18 mouse cellular contexts compared by ENCODE assay signal in genomic region chr9:14147088-14147487, GRCm38 (mm10).
DNase-seq lines count a peak whose midpoint lies in the region; ATAC-seq and TF ChIP-seq lines count a peak whose summit lies in the region.
"Had no signal": no experiment of that assay in that cellular context is flagged by ENCODE, and none has a peak within 500 bp of the region (broad histone marks: within the 10 kb centered on the region; RNA-seq: fewer than 3 reads in every experiment).

No protein-coding gene starts in this region.

- no peaks in the 10 kb centered on the region for H3K27me3 ChIP-seq in lung, postnatal 0 days (replicated peaks; ENCODE audit: insufficient read depth, low read length)
- no peaks in the 10 kb centered on the region for H3K27me3 ChIP-seq in spleen, adult 2 months (ENCODE audit: control insufficient read depth, insufficient read depth, low read length)
- no peaks in the 10 kb centered on the region for H3K27me3 ChIP-seq in intestine, embryonic 16.5 days (replicated peaks; ENCODE audit: control insufficient read depth, insufficient read depth, low read length)
- H3K27me3 ChIP-seq: embryonic facial prominence, embryonic 13.5 days; kidney, embryonic 15.5 days; midbrain, embryonic 13.5 days; stomach, embryonic 15.5 days had no signal

- no peak for TF ChIP-seq POLR2A in spleen, adult 2 months (IDR thresholded peaks at IDR 0.05; ENCODE audit: low read depth, low read length)

- no peaks in the 10 kb centered on the region for H3K4me1 ChIP-seq in lung, postnatal 0 days (ENCODE audit: insufficient read depth, low read depth, low read length)
- H3K4me1 ChIP-seq in brown adipose tissue, adult 24 weeks (ENCODE audit: control insufficient read depth, insufficient read depth, insufficient read length, low read length): no peaks in the 10 kb centered on the region
- H3K4me1 ChIP-seq in spleen, adult 2 months (ENCODE audit: control insufficient read depth, insufficient read depth, insufficient read length): peaks cover 6% of the 10 kb centered on the region; the same call in 1 of the 2 replicates
- H3K4me1 ChIP-seq in intestine, embryonic 16.5 days (ENCODE audit: control insufficient read depth, insufficient read depth, low read length): no peaks in the 10 kb centered on the region
- H3K4me1 ChIP-seq: midbrain, embryonic 13.5 days; stomach, embryonic 15.5 days had no signal

- H3K36me3 ChIP-seq in lung, postnatal 0 days (ENCODE audit: insufficient read depth, low read length): no peaks in the 10 kb centered on the region
- no peaks in the 10 kb centered on the region for H3K36me3 ChIP-seq in spleen, adult 2 months (ENCODE audit: control insufficient read depth, insufficient read depth, low read length)
- H3K36me3 ChIP-seq in intestine, embryonic 16.5 days (ENCODE audit: control insufficient read depth, insufficient read depth, low read length): no peaks in the 10 kb centered on the region
- H3K36me3 ChIP-seq: embryonic facial prominence, embryonic 13.5 days; kidney, embryonic 15.5 days; midbrain, embryonic 13.5 days; stomach, embryonic 15.5 days had no signal

- no peak overlapping the region for H3K27ac ChIP-seq in lung, postnatal 0 days (ENCODE audit: low read length)
- peak overlapping the region; percentile 49; the same call in 1 of the 2 replicates for H3K27ac ChIP-seq in brown adipose tissue, adult 24 weeks (replicated peaks; ENCODE audit: low read depth, low read length)
- peak overlapping the region; percentile 27; the same call in 1 of the 2 replicates for H3K27ac ChIP-seq in spleen, adult 2 months (ENCODE audit: insufficient read depth, low read length)
- H3K27ac ChIP-seq in intestine, embryonic 16.5 days (ENCODE audit: low read length): no peak overlapping the region
- H3K27ac ChIP-seq: embryonic facial prominence, embryonic 13.5 days; kidney, embryonic 15.5 days; layer of hippocampus, adult 2 months; midbrain, embryonic 13.5 days; stomach, embryonic 15.5 days had no signal

- peak; percentile 10 for DNase-seq in lung, postnatal 10 days
- DNase-seq in lung, postnatal 0 days (ENCODE audit: low spot score): no peak
- peak; percentile 9 to 21 for DNase-seq in heart, postnatal 14 days
- peak; percentile 25 to 47 for DNase-seq in spleen, adult 2 months (ENCODE audit: low read depth in 1 of 2, low spot score in 2 of 2)
- DNase-seq in Muller cell, postnatal 12 days (ENCODE audit: inconsistent ontology term): no peak
- no peak for DNase-seq in layer of hippocampus, postnatal 10 days (ENCODE audit: low spot score in 2 of 2)
- DNase-seq: cerebellum, adult 11-12 months; gastrocnemius, postnatal 10 days; thymus, postnatal 25 days had no signal

- whole genome bisulfite sequencing in lung, postnatal 0 days: 66% methylated on average over 7 of the region's 7 CpGs
- WGBS in spleen, adult 2 months: 21% methylated on average over 7 of the region's 7 CpGs
- WGBS in intestine, embryonic 16.5 days: 86% methylated on average over 7 of the region's 7 CpGs

- no peak for TF ChIP-seq EP300 in lung, postnatal 0 days (IDR thresholded peaks at IDR 0.05)

- no peak overlapping the region for H3K9ac ChIP-seq in lung, postnatal 0 days (replicated peaks; ENCODE audit: low read depth)
- no peak overlapping the region for H3K9ac ChIP-seq in intestine, embryonic 16.5 days (ENCODE audit: low read depth, low read length)
- H3K9ac ChIP-seq: embryonic facial prominence, embryonic 13.5 days; kidney, embryonic 15.5 days; midbrain, embryonic 13.5 days; stomach, embryonic 15.5 days had no signal

- H3K4me2 ChIP-seq in lung, postnatal 0 days (replicated peaks; ENCODE audit: low read depth, low read length): no peak overlapping the region
- H3K4me2 ChIP-seq in intestine, embryonic 16.5 days (ENCODE audit: low read depth, low read length): no peak overlapping the region
- H3K4me2 ChIP-seq: embryonic facial prominence, embryonic 13.5 days; kidney, embryonic 15.5 days; midbrain, embryonic 13.5 days; stomach, embryonic 15.5 days had no signal

- H3K4me3 ChIP-seq in lung, postnatal 0 days (ENCODE audit: low read depth, low read length): no peak overlapping the region
- H3K4me3 ChIP-seq in brown adipose tissue, adult 24 weeks (ENCODE audit: insufficient read depth, low read depth, low read length): no peak overlapping the region
- no peak overlapping the region for H3K4me3 ChIP-seq in spleen, adult 2 months (ENCODE audit: extremely low read depth, insufficient read depth, insufficient read length)
- no peak overlapping the region for H3K4me3 ChIP-seq in intestine, embryonic 16.5 days (ENCODE audit: low read length)
- H3K4me3 ChIP-seq: embryonic facial prominence, embryonic 13.5 days; kidney, embryonic 15.5 days; layer of hippocampus, adult 2 months; midbrain, embryonic 13.5 days; myocyte; stomach, embryonic 15.5 days had no signal

- TF ChIP-seq CTCF in lung, postnatal 0 days (IDR thresholded peaks at IDR 0.05): no peak
- no peak for TF ChIP-seq CTCF in spleen, adult 2 months (IDR thresholded peaks at IDR 0.05; ENCODE audit: extremely low read depth, insufficient read depth, insufficient read length, insufficient replicate concordance)

- ATAC-seq in lung, postnatal 0 days: no peak
- no peak for ATAC-seq in intestine, embryonic 16.5 days
- ATAC-seq: activated CD4-positive, CD25-positive, alpha-beta regulatory T cell, adult 4 months; midbrain, embryonic 13.5 days had no signal

- H3K9me3 ChIP-seq in lung, postnatal 0 days (ENCODE audit: low read length): no peaks in the 10 kb centered on the region
- H3K9me3 ChIP-seq in intestine, embryonic 16.5 days (ENCODE audit: control insufficient read depth, low read length): no peaks in the 10 kb centered on the region
- H3K9me3 ChIP-seq: embryonic facial prominence, embryonic 13.5 days; kidney, embryonic 15.5 days; midbrain, embryonic 13.5 days; stomach, embryonic 15.5 days had no signal

- intact Hi-C loops in heart, postnatal 14 days (cut with DNase I): no loop called here

Comparison
In these comparisons a context has a peak if more than half of its experiments do, and no peak if none do; other contexts are left out.
1. DNase-seq: peak in lung, postnatal 10 days (single experiment), heart, postnatal 14 days (2 of 2) and spleen, adult 2 months (2 of 2); none in lung, postnatal 0 days (single experiment), Muller cell, postnatal 12 days (single experiment) and layer of hippocampus, postnatal 10 days (0 of 2).
2. H3K27ac ChIP-seq: peak in brown adipose tissue, adult 24 weeks (single experiment) and spleen, adult 2 months (single experiment); none in lung, postnatal 0 days (single experiment) and intestine, embryonic 16.5 days (single experiment).